Mouse (Mus musculus) midbrain, embryonic 14.5 days (tissue): ENCODE data around the gene Ifitm10. TPM values are rescaled to one million over a fixed set of nuclear protein-coding genes. Genes with fewer than 3 reads are reported as not detected.

Source experiments
- ATAC-seq: fragments of 200-750 bp; cut with Nextera tagmentation; 2 replicates; pipeline ENCODE4 v1.8.0; 2017; ENCODE audit warnings: moderate number of reproducible peaks, moderate library complexity; ENCODE audit not compliant: low FRiP score, low TSS enrichment
- DNase-seq: peaks from one replicate; pipeline ENCODE4 v3.0.0-alpha.2; 2015
- H3K27ac ChIP-seq: fragments of 300-500 bp; sonication (generic); replicated peaks from 2 replicates; pipeline ENCODE4 v1.5.1; 2014; ENCODE audit warnings: mild to moderate bottlenecking, low read depth, low read length, moderate library complexity
- H3K27me3 ChIP-seq: fragments of 300-500 bp; sonication (generic); 2 replicates; pipeline ENCODE4 v1.6.1; 2014; ENCODE audit warnings: low read length, control low read depth, mixed read lengths; ENCODE audit not compliant: control insufficient read depth, insufficient read depth
- H3K36me3 ChIP-seq: fragments of 300-500 bp; sonication (generic); 2 replicates; pipeline ENCODE4 v1.6.1; 2014; ENCODE audit warnings: low read length, control low read depth; ENCODE audit not compliant: control insufficient read depth, insufficient read depth
- H3K4me1 ChIP-seq: fragments of 300-500 bp; sonication (generic); 2 replicates; pipeline ENCODE4 v1.6.1; 2014; ENCODE audit warnings: mild to moderate bottlenecking, antibody characterized with exemption, low read length, control low read depth; ENCODE audit not compliant: control insufficient read depth, insufficient read depth
- H3K4me2 ChIP-seq: fragments of 300-500 bp; sonication (generic); 2 replicates; pipeline ENCODE4 v1.6.1; 2014; ENCODE audit warnings: mild to moderate bottlenecking, low read length, moderate library complexity
- H3K4me3 ChIP-seq: fragments of 300-500 bp; sonication (generic); replicated peaks from 2 replicates; pipeline ENCODE4 v1.5.1; 2014; ENCODE audit warnings: low read depth, low read length
- H3K9ac ChIP-seq: fragments of 300-500 bp; sonication (generic); replicated peaks from 2 replicates; pipeline ENCODE4 v1.6.1; 2014; ENCODE audit warnings: mild to moderate bottlenecking, low read length, moderate library complexity
- H3K9me3 ChIP-seq: fragments of 300-500 bp; sonication (generic); 2 replicates; pipeline ENCODE4 v1.6.1; 2016; ENCODE audit warnings: low read length, control low read depth, mixed read lengths; ENCODE audit not compliant: control insufficient read depth
- WGBS: fragments of 180-500 bp; shearing (Covaris S2); extraction: QIAGEN DNeasy Blood & Tissue Kit; methylation state at CpG from one replicate; pipeline ENCODE4 v1.1.7; 2014; 5-methylcytosine and 5-hydroxymethylcytosine counted together
- polyA plus RNA-seq: library from polyadenylated mRNA; unstranded; fragments of >200 nt; fragmentation: Nextera tagmentation; extraction: Ambion mirVana; gene quantifications from 2 replicates; pipeline ENCODE4 v1.2.1, GENCODE M21; 2014

Gene Ifitm10
- polyA plus RNA-seq, 1 experiment from 2014 or later, result 3.9 TPM

DNA sequence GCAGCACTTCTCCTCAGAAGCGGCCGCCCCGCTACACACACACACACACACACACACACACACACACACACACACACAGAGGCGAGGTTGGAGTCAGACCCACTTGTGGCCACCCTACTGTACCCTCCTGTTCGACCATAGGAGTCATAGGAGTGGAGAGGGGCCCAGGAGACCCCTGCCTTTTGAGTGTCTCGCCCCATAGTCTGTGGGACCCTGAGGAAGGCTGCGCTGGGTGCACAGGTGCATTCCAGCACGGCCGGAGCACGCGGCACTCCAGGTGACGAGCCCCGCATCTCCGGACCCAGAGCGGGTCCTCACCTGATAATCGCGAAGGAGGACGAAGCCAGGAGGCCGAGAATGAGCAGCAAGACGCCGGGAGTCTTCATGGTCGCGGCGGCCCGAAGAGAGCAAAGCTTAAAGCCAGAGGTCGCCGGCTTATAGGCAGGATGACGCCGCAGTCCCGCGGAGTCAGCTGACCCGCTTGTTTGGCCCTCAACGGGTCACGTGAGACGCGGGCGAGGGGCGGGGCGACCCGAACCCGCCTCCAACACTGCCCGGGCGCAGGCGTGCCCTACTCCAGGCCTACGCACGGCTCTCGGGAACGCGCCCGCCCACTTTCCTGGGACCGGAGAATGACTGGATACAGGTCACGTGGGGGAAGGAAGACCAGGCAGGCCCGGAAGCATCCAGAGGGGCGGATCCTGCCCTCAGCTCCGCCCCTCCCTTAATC, 14.0 kb upstream of the Ifitm10 start, which contains the start of gene Ctsd:
Ctsd (minus strand) TSS at position 620 of the 730 bp plus-strand sequence.
- WGBS, result under 1% methylated on average over 54 of the region's 55 CpGs
- peak; percentile 98 for DNase-seq
- Histone ChIP-seq H3K27me3 (no peaks in the 10 kb centered on the region), H3K9ac (peak within 1 kb of the TSS; percentile 86), H3K36me3 (peaks cover 30% of the 10 kb centered on the region), H3K4me2 (peak within 1 kb of the TSS; percentile 85), H3K4me3 (peak within 1 kb of the TSS; percentile 90), H3K27ac (peak within 1 kb of the TSS; percentile 75), H3K4me1 (peaks cover 9% of the 10 kb centered on the region), H3K9me3 (no peaks in the 10 kb centered on the region)
- peak; percentile 98 for ATAC-seq

DNA sequence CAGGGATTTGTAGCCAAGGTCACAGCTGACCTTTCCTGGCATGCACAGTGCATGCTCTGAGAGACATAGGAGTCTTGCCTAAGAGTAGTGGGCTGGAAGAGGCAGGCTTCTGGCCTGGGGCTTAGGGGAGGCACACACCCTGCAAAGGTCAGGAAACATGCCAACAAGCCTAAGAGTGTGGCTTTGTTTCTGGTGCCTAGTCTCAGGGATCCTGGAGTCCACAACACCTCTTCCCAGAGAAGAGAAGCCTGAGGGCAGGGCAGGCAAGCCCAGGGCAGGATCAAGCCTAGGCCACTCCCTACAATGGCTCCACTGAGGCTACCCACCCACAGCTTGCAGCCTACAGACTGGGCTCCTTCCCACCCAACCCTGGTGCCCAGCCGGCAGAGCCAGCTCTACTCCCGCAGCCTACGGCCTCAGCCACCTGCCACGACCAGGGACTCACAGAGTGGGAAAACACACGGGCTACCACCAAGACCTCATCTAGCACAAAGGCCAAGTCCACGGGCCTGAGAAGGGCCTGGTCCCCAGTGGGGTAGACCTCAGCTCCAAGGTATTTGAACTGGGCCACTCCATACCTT, 13.2 kb upstream of the Ifitm10 start:
- Histone ChIP-seq H3K4me2 (peak overlapping the region; percentile 85), H3K36me3 (peaks cover 39% of the 10 kb centered on the region), H3K27ac (no peak overlapping the region), H3K9ac (peak overlapping the region; percentile 86), H3K4me3 (peak overlapping the region; percentile 90), H3K4me1 (peaks cover 9% of the 10 kb centered on the region), H3K9me3 (no peaks in the 10 kb centered on the region), H3K27me3 (no peaks in the 10 kb centered on the region)
- DNase-seq, result no peak
- 64% methylated on average over 6 of the region's 6 CpGs for WGBS
- no peak for ATAC-seq

DNA sequence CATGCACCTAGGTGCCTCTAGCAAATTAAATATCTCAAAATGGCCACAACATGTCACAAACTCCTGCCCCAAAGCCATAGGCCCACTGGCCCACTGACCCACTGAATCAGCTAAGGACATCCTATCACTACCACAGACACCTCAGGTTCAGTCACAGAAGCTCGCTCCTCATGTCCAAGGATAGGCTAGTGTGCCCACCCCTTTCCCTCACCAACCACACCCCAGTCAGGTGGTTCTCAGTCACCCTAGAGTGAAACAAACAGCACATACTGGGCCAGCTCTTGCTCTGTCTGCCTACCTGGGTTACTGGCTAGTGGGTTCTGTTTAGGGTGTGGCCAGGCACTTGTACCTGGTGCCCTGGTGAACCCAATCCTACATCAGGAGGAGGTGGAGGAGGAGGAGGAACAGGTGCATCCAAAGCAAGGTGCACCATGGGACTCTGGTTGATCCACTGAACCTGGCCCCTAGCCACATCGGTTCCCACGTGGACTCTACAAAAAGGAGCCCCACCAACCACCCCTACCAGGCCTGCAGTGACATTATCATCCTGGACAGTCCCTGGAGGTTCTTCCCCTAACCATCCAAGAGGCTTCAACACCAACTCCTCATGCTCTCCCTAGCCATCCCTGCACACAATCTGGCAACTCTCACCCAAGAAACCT, 12.3 kb upstream of the Ifitm10 start:
- WGBS, result 95% methylated on average over 3 of the region's 3 CpGs
- Histone ChIP-seq H3K4me3 (no peak overlapping the region), H3K9ac (0 out of 2 replicates have a peak overlapping the region, but pooled peaks have one; percentile 16), H3K27ac (no peak overlapping the region), H3K4me2 (peak overlapping the region; percentile 85), H3K4me1 (peaks cover 9% of the 10 kb centered on the region), H3K27me3 (no peaks in the 10 kb centered on the region), H3K9me3 (no peaks in the 10 kb centered on the region), H3K36me3 (peaks cover 47% of the 10 kb centered on the region)
- no peak for ATAC-seq
- no peak for DNase-seq

DNA sequence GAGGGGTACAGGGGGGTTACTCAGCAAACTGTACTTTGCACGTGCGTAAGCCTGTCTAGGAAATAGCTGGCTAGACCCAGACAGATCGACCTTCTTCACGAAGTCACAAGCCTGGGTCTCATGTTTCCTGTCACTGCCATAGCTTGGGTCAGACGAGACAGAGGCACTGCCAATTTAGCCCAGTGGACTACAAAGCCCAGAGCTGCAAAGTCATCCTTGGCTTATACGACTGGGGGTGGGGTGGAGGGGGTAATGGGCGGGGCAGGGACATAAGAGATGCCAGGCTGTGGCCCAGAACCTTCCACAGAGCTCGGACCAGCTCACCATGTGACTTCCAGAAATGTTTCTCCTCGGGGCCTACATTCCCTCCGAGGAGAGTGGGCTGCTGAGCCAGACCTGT, 10.8 kb upstream of the Ifitm10 start:
- no peak overlapping the region for H3K9ac ChIP-seq
- no peak overlapping the region for H3K27ac ChIP-seq
- H3K4me2 ChIP-seq, result no peak overlapping the region
- 95% methylated on average over 10 of the region's 10 CpGs for WGBS
- DNase-seq, result no peak
- H3K36me3 ChIP-seq, result peaks cover 63% of the 10 kb centered on the region
- no peaks in the 10 kb centered on the region for H3K9me3 ChIP-seq
- H3K4me3 ChIP-seq, result no peak overlapping the region
- no peak for ATAC-seq
- H3K27me3 ChIP-seq, result no peaks in the 10 kb centered on the region
- H3K4me1 ChIP-seq, result peaks cover 9% of the 10 kb centered on the region

DNA sequence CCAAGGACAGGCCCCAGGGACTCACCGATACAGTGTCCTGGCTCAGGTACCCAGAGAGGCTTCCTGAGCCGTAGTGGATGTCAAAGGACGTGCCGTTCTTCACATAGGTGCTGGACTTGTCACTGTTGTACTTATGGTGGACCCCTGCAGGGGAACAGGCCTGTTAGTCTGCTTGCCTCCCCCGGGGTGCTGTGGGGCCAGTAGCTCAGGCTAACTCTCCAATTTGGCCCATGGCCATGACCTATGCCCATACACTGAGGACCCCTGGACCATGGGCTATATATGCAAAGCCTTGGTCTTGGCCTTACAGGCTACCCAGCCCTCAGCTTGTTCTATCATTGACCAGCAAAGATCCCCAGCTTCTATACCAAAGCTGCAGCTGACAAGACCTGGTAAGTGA, 9.0 kb upstream of the Ifitm10 start, which contains the start of gene Gm49369:
Gm49369 (minus strand) TSS at position 101 of the 400 bp plus-strand sequence.
- H3K4me1 ChIP-seq, result peaks cover 9% of the 10 kb centered on the region
- WGBS, result 98% methylated on average over 5 of the region's 5 CpGs

DNA sequence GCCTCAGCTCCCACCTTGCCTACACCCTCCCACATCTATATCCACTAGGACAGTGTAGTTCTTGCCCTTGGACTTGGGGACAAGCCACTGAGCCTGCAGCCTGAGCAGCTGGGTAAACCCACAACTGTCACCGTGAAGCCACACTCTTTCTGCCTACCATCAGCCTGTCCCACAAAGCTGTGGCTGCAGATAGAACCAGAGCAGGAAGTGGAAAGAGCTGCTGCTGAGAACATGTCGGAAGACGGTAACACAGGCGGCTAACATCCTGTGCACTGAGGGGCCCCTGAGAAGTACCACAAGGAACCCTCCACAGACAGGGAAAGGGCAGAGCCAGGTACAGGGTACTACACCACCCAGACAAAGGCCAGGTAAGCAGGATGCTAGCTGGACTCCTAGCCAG, 7.6 kb upstream of the Ifitm10 start:
- no peak overlapping the region for H3K27ac ChIP-seq
- ATAC-seq (no peak), DNase-seq (no peak)
- H3K4me3 ChIP-seq, result no peak overlapping the region
- H3K9ac ChIP-seq, result no peak overlapping the region
- H3K27me3 ChIP-seq, result no peaks in the 10 kb centered on the region
- 94% methylated on average over 4 of the region's 4 CpGs for WGBS
- no peaks in the 10 kb centered on the region for H3K4me1 ChIP-seq
- H3K4me2 ChIP-seq, result no peak overlapping the region
- H3K9me3 ChIP-seq, result no peaks in the 10 kb centered on the region
- H3K36me3 ChIP-seq, result peaks cover 94% of the 10 kb centered on the region

More for the DNA sequence above, 9.0 kb upstream of the Ifitm10 start, which contains the start of gene Gm49369:
- Histone ChIP-seq H3K27ac (no peak within 1 kb of the TSS), H3K4me2 (no peak within 1 kb of the TSS), H3K9me3 (no peaks in the 10 kb centered on the region), H3K27me3 (no peaks in the 10 kb centered on the region), H3K9ac (no peak within 1 kb of the TSS), H3K36me3 (peaks cover 80% of the 10 kb centered on the region), H3K4me3 (no peak within 1 kb of the TSS)
- DNase-seq (no peak), ATAC-seq (no peak)

DNA sequence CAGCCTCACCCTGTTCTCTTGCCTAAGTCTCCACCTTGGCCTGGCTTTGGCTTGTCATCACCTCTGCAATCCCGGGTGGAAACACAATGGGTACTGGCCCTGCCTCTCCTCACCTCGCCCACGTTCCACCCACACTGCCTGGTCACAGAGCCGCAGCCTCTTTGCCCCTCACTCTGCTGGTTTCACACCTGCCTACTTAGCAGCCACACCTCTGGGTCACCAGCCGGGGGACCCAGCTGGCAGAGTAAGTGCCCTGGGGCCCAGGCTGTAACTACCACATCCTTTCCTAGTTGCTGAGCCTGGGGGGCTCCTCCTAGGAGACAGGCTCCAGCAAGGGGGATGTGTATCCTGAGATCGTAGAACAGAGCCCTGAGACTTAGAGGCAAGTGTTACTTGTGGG, 5.6 kb upstream of the Ifitm10 start:
- 96% methylated on average over 6 of the region's 6 CpGs for WGBS
- Histone ChIP-seq H3K9me3 (no peaks in the 10 kb centered on the region), H3K27ac (no peak overlapping the region), H3K4me2 (no peak overlapping the region), H3K4me3 (no peak overlapping the region), H3K9ac (no peak overlapping the region), H3K4me1 (no peaks in the 10 kb centered on the region), H3K27me3 (no peaks in the 10 kb centered on the region), H3K36me3 (peaks cover 95% of the 10 kb centered on the region)
- ATAC-seq (no peak), DNase-seq (no peak)

DNA sequence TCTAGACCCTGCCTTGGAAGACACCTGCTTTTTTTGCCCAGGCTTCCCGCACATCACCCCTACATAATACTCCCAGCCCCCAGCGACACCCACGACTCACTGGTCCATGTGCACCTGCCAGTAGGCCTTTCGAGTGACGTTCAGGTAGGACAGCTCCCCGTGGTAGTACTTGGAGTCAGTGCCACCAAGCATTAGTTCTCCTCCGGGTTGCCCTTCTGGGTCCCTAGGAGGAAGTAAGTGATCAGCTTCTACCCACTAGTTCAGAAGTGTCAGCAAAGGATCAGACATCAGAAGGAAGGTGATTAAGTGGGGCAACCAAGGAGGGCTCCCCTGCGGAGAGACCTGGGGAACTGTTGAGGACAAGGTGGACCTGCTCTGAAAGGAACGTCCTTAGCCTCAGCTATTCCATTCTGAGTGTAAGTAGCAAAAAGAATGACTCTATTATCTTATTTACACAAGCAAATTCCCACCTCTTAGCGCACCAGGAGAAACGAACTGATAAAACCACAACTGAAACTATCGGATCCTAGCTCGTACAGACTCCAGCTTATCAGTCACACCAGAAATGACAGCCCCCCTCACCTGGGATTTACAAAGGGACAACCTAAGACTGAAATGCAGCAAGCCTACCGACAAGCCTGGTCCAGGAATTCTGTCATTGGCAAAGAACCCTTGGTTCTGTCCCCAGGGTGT, 3.8 kb upstream of the Ifitm10 start:
- DNase-seq (no peak), ATAC-seq (no peak)
- no peaks in the 10 kb centered on the region for H3K9me3 ChIP-seq
- peaks cover 77% of the 10 kb centered on the region for H3K36me3 ChIP-seq
- no peak overlapping the region for H3K4me3 ChIP-seq
- H3K27ac ChIP-seq, result no peak overlapping the region
- H3K4me1 ChIP-seq, result no peaks in the 10 kb centered on the region
- H3K9ac ChIP-seq, result no peak overlapping the region
- 0 out of 2 replicates have a peak, but pooled peaks cover 2% of the 10 kb centered on the region for H3K27me3 ChIP-seq
- no peak overlapping the region for H3K4me2 ChIP-seq
- WGBS, result 94% methylated on average over 14 of the region's 14 CpGs
